Mouse (Mus musculus) forebrain, embryonic 12.5 days (tissue): Measurements from ENCODE around the gene Pdlim7. TPM values are rescaled to one million over a fixed set of nuclear protein-coding genes. Genes with fewer than 3 reads are reported as not detected.

ENCODE experiments used
- ATAC-seq: fragments of 200-750 bp; cut with Nextera tagmentation; 2 replicates; pipeline ENCODE4 v1.8.0; 2017; ENCODE audit warnings: moderate TSS enrichment; ENCODE audit not compliant: low FRiP score
- H3K27ac ChIP-seq: fragments of 300-500 bp; sonication (generic); 2 replicates; pipeline ENCODE4 v1.5.1; 2016; ENCODE audit warnings: mild to moderate bottlenecking
- H3K27me3 ChIP-seq: fragments of 300-500 bp; sonication (generic); 2 replicates; pipeline ENCODE4 v1.6.1; 2016; ENCODE audit warnings: mild to moderate bottlenecking
- H3K36me3 ChIP-seq: fragments of 300-500 bp; sonication (generic); replicated peaks from 2 replicates; pipeline ENCODE4 v1.6.1; 2016; ENCODE audit warnings: mild to moderate bottlenecking
- H3K4me1 ChIP-seq: fragments of 300-500 bp; sonication (generic); 2 replicates; pipeline ENCODE4 v1.6.1; 2016
- H3K4me2 ChIP-seq: fragments of 300-500 bp; sonication (generic); 2 replicates; pipeline ENCODE4 v1.6.1; 2016; ENCODE audit warnings: mild to moderate bottlenecking, moderate library complexity
- H3K4me3 ChIP-seq: fragments of 300-500 bp; sonication (generic); replicated peaks from 2 replicates; pipeline ENCODE4 v1.5.1; 2016; ENCODE audit warnings: mild to moderate bottlenecking
- H3K9ac ChIP-seq: fragments of 300-500 bp; sonication (generic); 2 replicates; pipeline ENCODE4 v1.6.1; 2016; ENCODE audit warnings: mild to moderate bottlenecking
- H3K9me3 ChIP-seq: fragments of 300-500 bp; sonication (generic); 2 replicates; pipeline ENCODE4 v1.6.1; 2016
- WGBS: fragments of 180-500 bp; shearing (Covaris S2); methylation state at CpG from one replicate; pipeline ENCODE4 v1.1.7; 2016; 5-methylcytosine and 5-hydroxymethylcytosine counted together
- polyA plus RNA-seq: library from polyadenylated mRNA; unstranded; fragments of >200 nt; fragmentation: Nextera tagmentation; extraction: Ambion mirVana; gene quantifications from 2 replicates; pipeline ENCODE4 v1.2.1, GENCODE M21; 2016

Gene Pdlim7
- polyA plus RNA-seq, 1 experiment from 2014 or later, result 147 TPM

- peaks cover 34% of the 10 kb centered on the region for H3K4me1 ChIP-seq
- WGBS, result 2% methylated on average over 25 of the region's 25 CpGs
- peak overlapping the region; percentile 90 for H3K9ac ChIP-seq
- H3K4me2 ChIP-seq, result peak overlapping the region; percentile 92
- ATAC-seq, result peak; percentile 60
- H3K27ac ChIP-seq, result peak overlapping the region; percentile 65
- no peaks in the 10 kb centered on the region for H3K9me3 ChIP-seq
- peaks cover 10% of the 10 kb centered on the region; the same call in 1 of the 2 replicates for H3K27me3 ChIP-seq
- peak overlapping the region; percentile 84 for H3K4me3 ChIP-seq
- peaks cover 27% of the 10 kb centered on the region for H3K36me3 ChIP-seq
These were observed 971 bp downstream of the Pdlim7 start for GRCm38 (mm10) chr13:55512379-55513031.

- Histone ChIP-seq H3K4me3 (peak overlapping the region; percentile 84; the same call in 1 of the 2 replicates), H3K36me3 (peaks cover 37% of the 10 kb centered on the region), H3K27me3 (peaks cover 10% of the 10 kb centered on the region; the same call in 1 of the 2 replicates), H3K4me1 (peaks cover 34% of the 10 kb centered on the region), H3K4me2 (peak overlapping the region; percentile 92), H3K27ac (peak overlapping the region; percentile 87), H3K9ac (peak overlapping the region; percentile 21; the same call in 1 of the 2 replicates), H3K9me3 (no peaks in the 10 kb centered on the region)
- ATAC-seq, result no peak
- WGBS, result 33% methylated on average over 5 of the region's 5 CpGs
These were observed 2.0 kb downstream of the Pdlim7 start for GRCm38 (mm10) chr13:55511492-55511861.

GRCm38 (mm10) chr13:55510668-55511491 lies 2.6 kb downstream of the Pdlim7 start:
- peak; percentile 55 for ATAC-seq
- peak overlapping the region; percentile 5 for H3K4me3 ChIP-seq

GRCm38 (mm10) chr13:55510332-55510667 lies 3.2 kb downstream of the Pdlim7 start:
- H3K36me3 ChIP-seq, result peaks cover 49% of the 10 kb centered on the region
- no peaks in the 10 kb centered on the region for H3K9me3 ChIP-seq
- H3K4me3 ChIP-seq, result no peak overlapping the region
- H3K27me3 ChIP-seq, result peaks cover 8% of the 10 kb centered on the region; the same call in 1 of the 2 replicates
- ATAC-seq, result no peak
- no peak overlapping the region; the same call in 1 of the 2 replicates for H3K9ac ChIP-seq
- H3K4me2 ChIP-seq, result peak overlapping the region; percentile 92
- WGBS, result 20% methylated on average over 3 of the region's 3 CpGs
- H3K27ac ChIP-seq, result peak overlapping the region; percentile 87
- H3K4me1 ChIP-seq, result peaks cover 34% of the 10 kb centered on the region

More at GRCm38 (mm10) chr13:55510668-55511491, 2.6 kb downstream of the Pdlim7 start:
- peaks cover 10% of the 10 kb centered on the region; the same call in 1 of the 2 replicates for H3K27me3 ChIP-seq
- peak overlapping the region; percentile 87 for H3K27ac ChIP-seq
- H3K9ac ChIP-seq, result peak overlapping the region; percentile 21; the same call in 1 of the 2 replicates
- H3K36me3 ChIP-seq, result peaks cover 43% of the 10 kb centered on the region
- peaks cover 34% of the 10 kb centered on the region for H3K4me1 ChIP-seq
- WGBS, result 13% methylated on average over 6 of the region's 6 CpGs
- H3K9me3 ChIP-seq, result no peaks in the 10 kb centered on the region
- H3K4me2 ChIP-seq, result peak overlapping the region; percentile 92

- no peak for ATAC-seq
- Histone ChIP-seq H3K9me3 (no peaks in the 10 kb centered on the region), H3K27me3 (no peaks in the 10 kb centered on the region), H3K4me2 (no peak overlapping the region), H3K9ac (no peak overlapping the region), H3K4me3 (no peak overlapping the region), H3K27ac (0 out of 2 replicates have a peak overlapping the region, but pooled peaks have one; percentile 13), H3K4me1 (peaks cover 31% of the 10 kb centered on the region), H3K36me3 (peaks cover 66% of the 10 kb centered on the region)
- 93% methylated on average over 10 of the region's 10 CpGs for WGBS
These were observed 4.9 kb downstream of the Pdlim7 start for GRCm38 (mm10) chr13:55508531-55508930.

- Histone ChIP-seq H3K36me3 (peaks cover 73% of the 10 kb centered on the region), H3K4me3 (no peak overlapping the region), H3K9me3 (no peaks in the 10 kb centered on the region), H3K9ac (no peak overlapping the region), H3K4me2 (no peak overlapping the region), H3K27ac (no peak overlapping the region), H3K27me3 (no peaks in the 10 kb centered on the region), H3K4me1 (peaks cover 28% of the 10 kb centered on the region)
- 63% methylated on average over 11 of the region's 11 CpGs for WGBS
- no peak for ATAC-seq
These were observed 5.6 kb downstream of the Pdlim7 start for GRCm38 (mm10) chr13:55507877-55508276.

- H3K9me3 ChIP-seq, result no peaks in the 10 kb centered on the region
- no peaks in the 10 kb centered on the region for H3K27me3 ChIP-seq
- H3K9ac ChIP-seq, result no peak overlapping the region
- H3K4me2 ChIP-seq, result no peak overlapping the region
- peaks cover 17% of the 10 kb centered on the region for H3K4me1 ChIP-seq
- no peak overlapping the region for H3K27ac ChIP-seq
- peaks cover 83% of the 10 kb centered on the region for H3K36me3 ChIP-seq
- H3K4me3 ChIP-seq, result no peak overlapping the region
- no peak for ATAC-seq
- 92% methylated on average over 10 of the region's 10 CpGs for WGBS
These were observed 6.8 kb downstream of the Pdlim7 start for GRCm38 (mm10) chr13:55506697-55507096.

- ATAC-seq, result no peak
- H3K9ac ChIP-seq, result no peak overlapping the region
- H3K4me2 ChIP-seq, result no peak overlapping the region
- H3K9me3 ChIP-seq, result no peaks in the 10 kb centered on the region
- peaks cover 8% of the 10 kb centered on the region for H3K4me1 ChIP-seq
- H3K27ac ChIP-seq, result no peak overlapping the region
- no peaks in the 10 kb centered on the region for H3K27me3 ChIP-seq
- H3K4me3 ChIP-seq, result no peak overlapping the region
- peaks cover 87% of the 10 kb centered on the region for H3K36me3 ChIP-seq
- 100% methylated on average over 9 of the region's 9 CpGs for WGBS
These were observed 7.7 kb downstream of the Pdlim7 start for GRCm38 (mm10) chr13:55505810-55506209.

GRCm38 (mm10) chr13:55504390-55504789 lies 9.1 kb downstream of the Pdlim7 start:
- H3K4me2 ChIP-seq, result no peak overlapping the region
- H3K36me3 ChIP-seq, result peaks cover 84% of the 10 kb centered on the region
- no peak for ATAC-seq
- H3K9me3 ChIP-seq, result no peaks in the 10 kb centered on the region
- no peak overlapping the region for H3K4me3 ChIP-seq
- H3K4me1 ChIP-seq, result no peaks in the 10 kb centered on the region; the same call in 1 of the 2 replicates
- WGBS, result 85% methylated on average over 5 of the region's 5 CpGs
- H3K27me3 ChIP-seq, result no peaks in the 10 kb centered on the region
- H3K27ac ChIP-seq, result no peak overlapping the region
- no peak overlapping the region for H3K9ac ChIP-seq

- Histone ChIP-seq H3K27me3 (no peaks in the 10 kb centered on the region), H3K4me1 (peaks cover 7% of the 10 kb centered on the region), H3K4me3 (no peak overlapping the region), H3K36me3 (peaks cover 79% of the 10 kb centered on the region), H3K27ac (no peak overlapping the region), H3K9me3 (no peaks in the 10 kb centered on the region), H3K9ac (no peak overlapping the region), H3K4me2 (no peak overlapping the region)
- no peak for ATAC-seq
- 84% methylated on average over 8 of the region's 8 CpGs for WGBS
These were observed 11.1 kb downstream of the Pdlim7 start for GRCm38 (mm10) chr13:55502405-55502804.

GRCm38 (mm10) chr13:55500575-55500974 lies 12.9 kb downstream of the Pdlim7 start:
- Histone ChIP-seq H3K4me3 (no peak overlapping the region), H3K4me1 (peaks cover 17% of the 10 kb centered on the region), H3K36me3 (peaks cover 61% of the 10 kb centered on the region), H3K9me3 (no peaks in the 10 kb centered on the region), H3K27ac (no peak overlapping the region), H3K27me3 (no peaks in the 10 kb centered on the region), H3K4me2 (no peak overlapping the region), H3K9ac (no peak overlapping the region)
- 83% methylated on average over 10 of the region's 10 CpGs for WGBS
- no peak for ATAC-seq

GRCm38 (mm10) chr13:55498906-55499305 lies 14.6 kb downstream of the Pdlim7 start:
- 48% methylated on average over 11 of the region's 11 CpGs for WGBS
- Histone ChIP-seq H3K4me1 (peaks cover 34% of the 10 kb centered on the region), H3K27ac (no peak overlapping the region), H3K9me3 (no peaks in the 10 kb centered on the region), H3K4me2 (no peak overlapping the region), H3K4me3 (no peak overlapping the region), H3K36me3 (peaks cover 44% of the 10 kb centered on the region), H3K9ac (no peak overlapping the region), H3K27me3 (no peaks in the 10 kb centered on the region)
- ATAC-seq, result no peak
